Mouse (Mus musculus): ENCODE measurements around the gene N4bp1. TPM values are rescaled to one million over a fixed set of nuclear protein-coding genes. Genes with fewer than 3 reads are reported as not detected.

N4bp1 gene
- polyA plus RNA-seq, 1 experiment = 7.6 TPM

DNA sequence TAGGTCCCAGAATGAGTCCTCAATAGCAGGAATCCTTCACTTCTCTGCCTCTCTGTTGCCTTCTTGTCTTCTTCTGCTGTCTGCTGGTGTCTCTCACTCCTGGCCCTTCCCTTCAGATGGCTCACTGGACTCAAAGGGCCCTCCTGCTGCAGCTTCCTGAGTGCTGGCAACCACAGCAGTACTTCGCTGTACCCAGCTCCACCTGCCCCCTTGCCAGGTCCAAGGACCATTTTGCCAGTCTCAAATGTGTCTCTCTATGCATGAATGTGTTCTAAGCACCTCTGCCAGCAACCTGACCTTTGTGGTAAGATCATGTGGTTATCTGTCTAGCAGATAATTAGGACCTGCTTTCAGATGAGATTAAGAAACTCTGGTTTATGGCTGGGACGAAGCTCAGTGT, 8.2 kb downstream of the N4bp1 start:
- TF ChIP-seq TCF3 (IDR thresholded peaks at IDR 0.05; ENCODE audit: insufficient read length, low read depth) (no peak), CEBPB (IDR thresholded peaks at IDR 0.05; ENCODE audit: insufficient read depth, poor library complexity, severe bottlenecking) (no peak), POLR2AphosphoS2 (IDR thresholded peaks at IDR 0.05; ENCODE audit: insufficient read length, low read depth) (no peak), MAX (IDR thresholded peaks at IDR 0.05; ENCODE audit: low read depth) (no peak), MYOG (IDR thresholded peaks at IDR 0.05; ENCODE audit: control insufficient read depth in 1 of 3, insufficient read depth in 1 of 3, insufficient read length in 2 of 3, low read depth in 2 of 3) (no peak), REST (IDR thresholded peaks at IDR 0.05; ENCODE audit: insufficient read depth, insufficient read length) (no peak), POLR2A (IDR thresholded peaks at IDR 0.05; ENCODE audit: insufficient read length, low read depth) (no peak), TCF12 (IDR thresholded peaks at IDR 0.05; ENCODE audit: insufficient read depth, poor library complexity, severe bottlenecking) (no peak), SRF (IDR thresholded peaks at IDR 0.05; ENCODE audit: control insufficient read depth, insufficient read length, low read depth) (no peak), USF1 (IDR thresholded peaks at IDR 0.05; ENCODE audit: low read depth) (no peak), E2F4 (IDR thresholded peaks at IDR 0.05; ENCODE audit: insufficient read depth) (no peak), MYOD1 (IDR thresholded peaks at IDR 0.05; ENCODE audit: control insufficient read depth in 1 of 3, insufficient read length in 2 of 3, low read depth in 2 of 3) (no peak)
- H3K4me2 ChIP-seq (ENCODE audit: low read depth) = no peak overlapping the region
- H3K79me2 ChIP-seq (ENCODE audit: control insufficient read depth, insufficient read depth) = peaks cover 99% of the 10 kb centered on the region
- no peak overlapping the region for H3K4me3 ChIP-seq
- no peak overlapping the region for H3ac ChIP-seq (ENCODE audit: control insufficient read depth, insufficient read length)
- H3K27me3 ChIP-seq (ENCODE audit: control insufficient read depth, insufficient read depth, insufficient read length) = no peaks in the 10 kb centered on the region
- H3K36me3 ChIP-seq (ENCODE audit: control insufficient read depth, insufficient read depth) = no peaks in the 10 kb centered on the region

DNA sequence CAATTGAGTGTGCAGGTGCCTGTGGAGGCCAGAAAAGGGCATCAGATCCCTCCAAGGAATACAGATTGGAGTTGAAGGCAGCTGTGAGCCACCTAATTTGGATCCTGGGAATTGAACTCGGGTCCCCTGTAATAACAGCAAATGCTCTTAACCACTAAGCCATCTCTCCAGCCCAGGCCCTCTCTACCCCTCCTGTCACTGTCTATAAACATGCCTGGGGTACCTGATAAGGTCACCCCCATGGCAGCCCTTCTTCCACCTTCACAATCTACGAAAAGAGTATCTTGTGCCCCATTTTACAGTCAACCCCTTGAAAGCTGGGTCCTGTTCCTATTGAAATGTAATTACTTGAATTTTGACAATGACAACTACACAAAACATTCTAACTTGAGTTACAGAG, 11.0 kb downstream of the N4bp1 start:
- H3K79me2 ChIP-seq (ENCODE audit: control insufficient read depth, insufficient read depth) = peaks cover 100% of the 10 kb centered on the region
- no peak overlapping the region for H3K4me3 ChIP-seq
- H3K36me3 ChIP-seq (ENCODE audit: control insufficient read depth, insufficient read depth) = no peaks in the 10 kb centered on the region
- H3ac ChIP-seq (ENCODE audit: control insufficient read depth, insufficient read length) = no peak overlapping the region
- H3K4me2 ChIP-seq (ENCODE audit: low read depth) = peak overlapping the region; percentile 25
- TF ChIP-seq CEBPB (IDR thresholded peaks at IDR 0.05; ENCODE audit: insufficient read depth, poor library complexity, severe bottlenecking) = no peak
- TF ChIP-seq MYOG (IDR thresholded peaks at IDR 0.05; ENCODE audit: control insufficient read depth in 1 of 3, insufficient read depth in 1 of 3, insufficient read length in 2 of 3, low read depth in 2 of 3) = no peak
- TF ChIP-seq REST (IDR thresholded peaks at IDR 0.05; ENCODE audit: insufficient read depth, insufficient read length) = no peak
- TF ChIP-seq TCF12 (IDR thresholded peaks at IDR 0.05; ENCODE audit: insufficient read depth, poor library complexity, severe bottlenecking) = no peak
- no peak for TF ChIP-seq USF1 (IDR thresholded peaks at IDR 0.05; ENCODE audit: low read depth)
- H3K27me3 ChIP-seq (ENCODE audit: control insufficient read depth, insufficient read depth, insufficient read length) = no peaks in the 10 kb centered on the region

DNA sequence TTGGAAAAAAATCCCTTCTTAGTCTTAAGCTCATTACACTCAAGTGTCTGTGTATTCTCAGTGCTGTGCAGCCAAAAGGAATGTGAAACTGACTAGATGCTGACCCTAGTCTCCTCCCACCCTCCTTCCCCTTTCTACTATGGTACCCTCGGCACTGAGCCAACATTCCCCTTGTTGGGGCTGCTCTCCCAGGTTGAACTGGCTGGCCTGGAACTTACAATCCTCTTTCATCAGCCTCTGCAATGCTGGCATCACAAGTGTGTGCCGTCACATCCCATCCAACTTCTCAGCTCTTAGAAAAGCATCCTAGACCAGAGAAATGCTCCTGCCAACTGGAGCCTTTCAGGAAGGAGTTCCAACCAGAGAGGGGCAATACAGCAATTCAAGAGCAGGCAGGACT, 11.9 kb downstream of the N4bp1 start:
- Histone ChIP-seq H3K27me3 (ENCODE audit: control insufficient read depth, insufficient read depth, insufficient read length) (no peaks in the 10 kb centered on the region), H3K36me3 (ENCODE audit: control insufficient read depth, insufficient read depth) (no peaks in the 10 kb centered on the region), H3K4me2 (ENCODE audit: low read depth) (no peak overlapping the region), H3K79me2 (ENCODE audit: control insufficient read depth, insufficient read depth) (peaks cover 100% of the 10 kb centered on the region), H3ac (ENCODE audit: control insufficient read depth, insufficient read length) (no peak overlapping the region), H3K4me3 (no peak overlapping the region)
- TF ChIP-seq MYOG (IDR thresholded peaks at IDR 0.05; ENCODE audit: control insufficient read depth in 1 of 3, insufficient read depth in 1 of 3, insufficient read length in 2 of 3, low read depth in 2 of 3) (no peak), CEBPB (IDR thresholded peaks at IDR 0.05; ENCODE audit: insufficient read depth, poor library complexity, severe bottlenecking) (peak; percentile 70; the same call in 1 of the 2 replicates)

DNA sequence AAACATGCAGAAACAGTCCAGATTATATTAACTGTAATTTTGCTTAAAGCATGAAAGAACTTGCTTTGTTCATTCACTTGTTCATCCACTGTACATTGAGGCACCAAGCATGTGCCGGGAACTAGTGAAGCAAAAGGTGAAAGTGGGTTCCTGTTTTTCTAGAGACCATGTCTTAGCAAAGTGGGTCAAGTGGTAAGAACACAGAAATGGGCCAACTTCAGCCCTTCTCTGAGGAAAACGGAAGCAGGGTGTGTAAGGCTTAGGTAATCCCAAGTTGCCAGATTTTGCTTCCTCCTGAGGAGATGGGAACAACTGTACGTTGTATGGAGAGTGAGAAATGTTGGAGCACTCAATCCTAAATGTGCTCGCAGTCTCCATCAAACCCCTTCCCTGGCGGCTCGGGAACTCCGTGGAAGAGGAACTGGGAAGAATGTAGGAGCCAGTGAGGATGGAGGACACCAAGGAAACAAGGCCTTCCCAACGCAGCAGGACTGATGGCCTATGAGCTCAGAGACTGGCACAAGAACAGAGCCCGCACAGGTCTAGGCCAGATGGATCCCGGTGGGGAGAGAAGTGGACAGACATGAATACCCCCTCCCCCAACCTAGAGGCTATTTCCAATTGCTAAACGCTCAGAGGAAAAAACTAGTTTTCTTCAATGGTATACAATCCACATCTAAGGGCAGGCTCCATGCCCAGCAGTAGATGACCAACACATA, 12.8 kb downstream of the N4bp1 start:
- TF ChIP-seq TCF12 (IDR thresholded peaks at IDR 0.05; ENCODE audit: insufficient read depth, poor library complexity, severe bottlenecking) (no peak), E2F4 (IDR thresholded peaks at IDR 0.05; ENCODE audit: insufficient read depth) (no peak), SRF (IDR thresholded peaks at IDR 0.05; ENCODE audit: control insufficient read depth, insufficient read length, low read depth) (no peak), MYOD1 (IDR thresholded peaks at IDR 0.05; ENCODE audit: control insufficient read depth in 1 of 3, insufficient read length in 2 of 3, low read depth in 2 of 3) (no peak), POLR2AphosphoS2 (IDR thresholded peaks at IDR 0.05; ENCODE audit: insufficient read length, low read depth) (no peak), USF1 (IDR thresholded peaks at IDR 0.05; ENCODE audit: low read depth) (no peak), POLR2A (IDR thresholded peaks at IDR 0.05; ENCODE audit: insufficient read length, low read depth) (no peak), CEBPB (IDR thresholded peaks at IDR 0.05; ENCODE audit: insufficient read depth, poor library complexity, severe bottlenecking) (no peak), MAX (IDR thresholded peaks at IDR 0.05; ENCODE audit: low read depth) (no peak), REST (IDR thresholded peaks at IDR 0.05; ENCODE audit: insufficient read depth, insufficient read length) (no peak), MYOG (IDR thresholded peaks at IDR 0.05; ENCODE audit: control insufficient read depth in 1 of 3, insufficient read depth in 1 of 3, insufficient read length in 2 of 3, low read depth in 2 of 3) (no peak), TCF3 (IDR thresholded peaks at IDR 0.05; ENCODE audit: insufficient read length, low read depth) (no peak)
- H3K79me2 ChIP-seq (ENCODE audit: control insufficient read depth, insufficient read depth) = peaks cover 100% of the 10 kb centered on the region
- no peaks in the 10 kb centered on the region for H3K36me3 ChIP-seq (ENCODE audit: control insufficient read depth, insufficient read depth)
- H3ac ChIP-seq (ENCODE audit: control insufficient read depth, insufficient read length) = no peak overlapping the region
- no peaks in the 10 kb centered on the region for H3K27me3 ChIP-seq (ENCODE audit: control insufficient read depth, insufficient read depth, insufficient read length)
- H3K4me2 ChIP-seq (ENCODE audit: low read depth) = no peak overlapping the region
- H3K4me3 ChIP-seq = no peak overlapping the region

DNA sequence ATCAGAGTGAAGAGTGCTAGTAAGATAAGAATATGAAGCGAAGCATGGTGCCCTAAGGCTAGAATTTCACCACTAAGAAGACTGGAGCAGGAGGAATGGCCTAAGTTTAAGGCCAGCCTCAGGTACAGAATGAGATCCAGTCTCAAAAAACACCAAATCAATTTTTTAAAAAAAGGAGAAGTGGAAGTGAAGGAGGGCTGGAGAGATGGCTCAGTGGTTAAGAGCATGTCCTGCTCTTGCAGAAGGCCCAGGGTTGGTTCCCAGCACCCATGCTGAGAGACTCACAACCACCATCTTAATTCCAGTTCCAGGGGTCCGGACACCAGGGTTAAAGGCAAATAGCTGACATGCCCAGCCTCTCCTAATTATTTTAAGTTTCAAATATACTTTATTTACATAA, 13.6 kb downstream of the N4bp1 start:
- Histone ChIP-seq H3ac (ENCODE audit: control insufficient read depth, insufficient read length) (no peak overlapping the region), H3K4me3 (no peak overlapping the region), H3K36me3 (ENCODE audit: control insufficient read depth, insufficient read depth) (no peaks in the 10 kb centered on the region), H3K27me3 (ENCODE audit: control insufficient read depth, insufficient read depth, insufficient read length) (no peaks in the 10 kb centered on the region), H3K79me2 (ENCODE audit: control insufficient read depth, insufficient read depth) (peaks cover 100% of the 10 kb centered on the region), H3K4me2 (ENCODE audit: low read depth) (no peak overlapping the region)
- no peak for TF ChIP-seq MYOG (IDR thresholded peaks at IDR 0.05; ENCODE audit: control insufficient read depth in 1 of 3, insufficient read depth in 1 of 3, insufficient read length in 2 of 3, low read depth in 2 of 3)
- no peak for TF ChIP-seq SRF (IDR thresholded peaks at IDR 0.05; ENCODE audit: control insufficient read depth, insufficient read length, low read depth)
- no peak for TF ChIP-seq TCF3 (IDR thresholded peaks at IDR 0.05; ENCODE audit: insufficient read length, low read depth)
- no peak for TF ChIP-seq MAX (IDR thresholded peaks at IDR 0.05; ENCODE audit: low read depth)
- no peak for TF ChIP-seq TCF12 (IDR thresholded peaks at IDR 0.05; ENCODE audit: insufficient read depth, poor library complexity, severe bottlenecking)
- TF ChIP-seq POLR2A (IDR thresholded peaks at IDR 0.05; ENCODE audit: insufficient read length, low read depth) = no peak
- TF ChIP-seq POLR2AphosphoS2 (IDR thresholded peaks at IDR 0.05; ENCODE audit: insufficient read length, low read depth) = no peak
- TF ChIP-seq USF1 (IDR thresholded peaks at IDR 0.05; ENCODE audit: low read depth) = no peak
- TF ChIP-seq REST (IDR thresholded peaks at IDR 0.05; ENCODE audit: insufficient read depth, insufficient read length) = no peak
- TF ChIP-seq CEBPB (IDR thresholded peaks at IDR 0.05; ENCODE audit: insufficient read depth, poor library complexity, severe bottlenecking) = no peak
- no peak for TF ChIP-seq E2F4 (IDR thresholded peaks at IDR 0.05; ENCODE audit: insufficient read depth)
- no peak for TF ChIP-seq MYOD1 (IDR thresholded peaks at IDR 0.05; ENCODE audit: control insufficient read depth in 1 of 3, insufficient read length in 2 of 3, low read depth in 2 of 3)

Measured in myocyte (in vitro differentiated cells).